Mouse (Mus musculus): ENCODE measurements around the gene Taf3. TPM values are rescaled to one million over a fixed set of nuclear protein-coding genes. Genes with fewer than 3 reads are reported as not detected.

The Taf3 gene
- polyA plus RNA-seq, 1 experiment from 2014 or later, result 13.6 TPM

DNA sequence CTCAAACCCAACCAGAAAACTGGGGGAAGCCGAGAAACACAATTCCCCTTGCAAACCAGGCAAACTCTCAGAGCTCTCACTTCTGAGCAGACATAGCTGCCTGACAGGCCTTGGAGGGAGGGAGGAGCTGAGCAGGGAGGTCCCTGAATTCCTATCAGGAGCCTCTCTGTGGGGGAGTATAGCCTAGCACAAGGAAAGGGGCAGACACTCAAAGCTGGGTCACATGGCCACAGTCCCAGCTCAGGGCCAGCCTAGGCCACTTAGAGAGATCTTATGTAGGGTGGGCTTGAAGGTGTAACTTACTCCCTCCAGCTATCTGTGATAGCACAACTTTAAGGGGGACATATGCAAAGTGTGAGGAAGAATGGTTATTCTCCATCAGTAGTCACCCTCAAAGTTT is 112.4 kb downstream of the Taf3 start:
- Histone ChIP-seq H3K4me3 (no peak overlapping the region), H3K4me1 (replicated peaks) (peaks cover 10% of the 10 kb centered on the region), H3K9me3 (no peaks in the 10 kb centered on the region), H3K27ac (no peak overlapping the region), H3K27me3 (ENCODE audit: insufficient read depth, poor library complexity, severe bottlenecking) (no peaks in the 10 kb centered on the region), H3K36me3 (peaks cover 12% of the 10 kb centered on the region)
- DNase-seq (ENCODE audit: low spot score), result peak; percentile 14
- 0% methylated on average over 1 of the region's 1 CpGs for WGBS

DNA sequence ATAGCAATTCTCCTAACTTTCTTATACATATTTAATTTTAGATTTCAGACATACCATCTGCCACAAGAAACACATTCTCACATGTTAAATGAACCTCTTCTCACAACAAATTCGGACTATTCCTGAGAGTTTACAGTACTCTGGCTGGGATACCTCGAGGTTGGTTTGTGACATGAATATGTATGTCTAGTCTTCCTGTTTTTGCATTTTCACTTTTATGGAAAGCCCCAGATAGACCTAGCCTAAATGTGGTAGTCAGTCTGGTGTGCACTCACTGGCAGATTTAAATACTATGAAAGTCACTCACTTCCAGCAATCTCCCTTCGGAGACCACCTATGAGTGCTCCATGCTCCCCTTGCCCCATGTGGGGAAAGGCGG is 121.5 kb downstream of the Taf3 start:
- Histone ChIP-seq H3K9me3 (no peaks in the 10 kb centered on the region), H3K27ac (no peak overlapping the region), H3K36me3 (peaks cover 23% of the 10 kb centered on the region), H3K27me3 (ENCODE audit: insufficient read depth, poor library complexity, severe bottlenecking) (no peaks in the 10 kb centered on the region), H3K4me3 (no peak overlapping the region), H3K4me1 (replicated peaks) (peaks cover 10% of the 10 kb centered on the region; the same call in 1 of the 2 replicates)
- no peak for DNase-seq (ENCODE audit: low spot score)
- WGBS, result 78% methylated on average over 4 of the region's 4 CpGs

DNA sequence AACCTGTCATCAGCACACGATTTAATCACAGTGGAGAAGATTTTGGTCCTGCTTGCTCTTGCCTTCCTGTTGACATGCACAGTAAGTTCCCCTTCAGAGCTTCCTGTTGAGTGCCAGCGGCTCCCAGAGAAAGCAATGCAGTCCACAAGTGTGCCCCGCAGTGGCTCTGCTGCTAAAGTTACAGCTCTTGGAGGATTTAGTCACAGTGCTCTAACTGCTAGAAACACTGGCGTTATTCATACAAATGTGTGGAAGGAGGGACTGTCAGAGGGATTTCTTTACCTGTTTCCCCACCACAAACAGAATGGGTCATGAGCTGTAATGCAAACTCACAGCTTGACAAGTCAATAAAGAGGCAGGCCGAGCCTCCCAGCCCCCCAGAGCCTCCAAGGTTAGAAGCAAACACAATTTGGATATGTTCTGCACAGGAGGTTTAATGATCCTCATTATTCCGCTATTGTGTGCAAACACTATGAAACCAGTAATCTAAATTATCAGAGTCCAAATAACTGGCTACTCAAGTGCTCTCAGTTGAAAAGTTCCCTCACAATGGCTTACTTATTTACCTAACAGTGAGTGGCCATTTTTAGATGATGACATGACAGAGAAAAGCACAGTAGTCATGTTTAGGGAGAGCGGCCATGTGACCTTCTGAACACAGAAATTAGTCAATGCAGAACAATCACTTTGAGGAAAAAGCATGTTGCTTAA is 122.0 kb downstream of the Taf3 start:
- no peak for DNase-seq (ENCODE audit: low spot score)
- Histone ChIP-seq H3K27ac (no peak overlapping the region), H3K9me3 (no peaks in the 10 kb centered on the region), H3K27me3 (ENCODE audit: insufficient read depth, poor library complexity, severe bottlenecking) (no peaks in the 10 kb centered on the region), H3K4me3 (no peak overlapping the region), H3K36me3 (peaks cover 25% of the 10 kb centered on the region), H3K4me1 (replicated peaks) (peaks cover 10% of the 10 kb centered on the region; the same call in 1 of the 2 replicates)
- whole genome bisulfite sequencing, result 56% methylated on average over 7 of the region's 7 CpGs

DNA sequence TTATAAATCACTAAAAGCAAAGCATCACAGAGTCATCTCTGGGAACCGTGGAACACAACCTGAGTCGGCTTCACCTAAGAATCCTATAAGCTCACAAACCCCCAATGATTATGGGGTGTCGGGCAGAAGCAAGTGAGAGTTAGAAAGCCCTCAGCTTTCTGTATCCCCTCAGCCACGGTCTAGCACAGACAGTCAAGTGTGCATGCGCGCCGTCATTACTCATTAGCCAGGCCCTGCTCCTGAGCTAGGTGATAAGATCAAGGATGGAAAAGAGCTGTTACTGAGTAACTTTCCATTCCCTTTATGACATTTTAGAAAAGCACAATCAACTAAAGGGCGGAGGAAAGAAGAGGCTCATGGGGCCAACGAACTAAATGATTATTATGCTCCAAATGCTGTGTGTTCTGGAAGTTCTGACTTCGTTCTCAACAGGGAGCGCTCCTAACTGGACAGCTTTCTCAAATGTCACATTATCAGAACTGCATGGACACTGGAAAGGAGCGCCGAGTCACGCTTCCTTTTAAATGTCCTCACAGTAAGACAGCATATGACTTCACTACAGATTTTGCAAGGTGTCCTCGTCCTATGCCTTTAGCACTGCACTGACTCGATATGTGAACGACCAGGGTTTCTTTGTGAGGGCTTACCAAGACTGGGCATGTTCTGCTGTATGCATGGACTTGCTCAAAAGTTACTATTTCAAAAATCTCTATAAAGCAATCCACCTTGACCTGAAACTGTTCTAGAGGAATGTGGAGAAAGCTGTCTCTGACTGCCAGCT is 129.5 kb downstream of the Taf3 start:
- DNase-seq (ENCODE audit: low spot score), result no peak
- Histone ChIP-seq H3K27ac (no peak overlapping the region), H3K9me3 (no peaks in the 10 kb centered on the region), H3K36me3 (peaks cover 48% of the 10 kb centered on the region), H3K4me3 (no peak overlapping the region), H3K4me1 (replicated peaks) (no peaks in the 10 kb centered on the region), H3K27me3 (ENCODE audit: insufficient read depth, poor library complexity, severe bottlenecking) (no peaks in the 10 kb centered on the region)
- WGBS, result 93% methylated on average over 17 of the region's 17 CpGs

DNA sequence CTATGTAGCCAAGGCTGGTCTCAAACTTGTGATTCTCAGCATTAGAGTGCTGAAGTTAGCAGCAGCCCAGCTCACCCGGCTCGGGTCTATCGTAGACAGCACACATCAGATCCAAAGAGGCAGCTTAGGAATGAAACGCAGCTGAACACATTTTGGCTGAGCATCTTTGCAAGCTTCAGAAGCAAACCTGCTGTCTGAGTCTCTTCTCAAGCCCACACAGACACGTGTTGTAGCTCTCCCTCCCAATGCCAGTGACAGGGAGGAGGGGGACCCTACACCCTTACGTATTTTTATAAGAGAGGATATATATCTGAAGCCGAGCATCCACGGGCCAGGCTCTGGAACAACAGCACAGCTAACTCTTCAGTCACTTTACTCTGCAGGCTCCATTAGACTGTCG is 130.8 kb downstream of the Taf3 start:
- peaks cover 37% of the 10 kb centered on the region for H3K36me3 ChIP-seq
- no peak overlapping the region for H3K4me3 ChIP-seq
- no peaks in the 10 kb centered on the region for H3K27me3 ChIP-seq (ENCODE audit: insufficient read depth, poor library complexity, severe bottlenecking)
- H3K9me3 ChIP-seq, result no peaks in the 10 kb centered on the region
- no peak for DNase-seq (ENCODE audit: low spot score)
- no peaks in the 10 kb centered on the region for H3K4me1 ChIP-seq (replicated peaks)
- WGBS, result 92% methylated on average over 9 of the region's 9 CpGs
- no peak overlapping the region for H3K27ac ChIP-seq

DNA sequence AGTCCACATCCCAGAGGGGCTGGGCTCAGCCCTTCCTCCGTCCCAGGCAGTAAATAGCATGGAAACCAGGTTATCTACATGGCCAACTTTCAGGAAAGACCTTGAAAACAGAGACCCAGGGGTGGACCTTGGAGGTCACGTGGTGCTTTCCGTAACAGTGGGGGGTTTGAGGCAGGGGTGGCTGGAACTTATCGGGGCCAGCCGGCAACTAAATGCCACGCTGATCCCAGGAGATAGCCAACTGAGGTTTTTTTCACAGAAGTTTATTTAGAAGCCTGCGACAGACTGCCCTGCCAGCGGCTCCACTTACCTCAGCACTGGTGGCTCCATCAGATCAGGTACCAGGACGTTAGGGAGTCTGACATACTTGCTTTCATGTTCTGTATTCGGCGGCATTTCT is 142.4 kb downstream of the Taf3 start:
- DNase-seq (ENCODE audit: low spot score), result peak; percentile 12
- Histone ChIP-seq H3K4me3 (peak overlapping the region; percentile 30), H3K4me1 (replicated peaks) (peaks cover 6% of the 10 kb centered on the region), H3K9me3 (no peaks in the 10 kb centered on the region), H3K27me3 (ENCODE audit: insufficient read depth, poor library complexity, severe bottlenecking) (peaks cover 22% of the 10 kb centered on the region), H3K27ac (no peak overlapping the region), H3K36me3 (no peaks in the 10 kb centered on the region)
- WGBS, result 8% methylated on average over 11 of the region's 11 CpGs

DNA sequence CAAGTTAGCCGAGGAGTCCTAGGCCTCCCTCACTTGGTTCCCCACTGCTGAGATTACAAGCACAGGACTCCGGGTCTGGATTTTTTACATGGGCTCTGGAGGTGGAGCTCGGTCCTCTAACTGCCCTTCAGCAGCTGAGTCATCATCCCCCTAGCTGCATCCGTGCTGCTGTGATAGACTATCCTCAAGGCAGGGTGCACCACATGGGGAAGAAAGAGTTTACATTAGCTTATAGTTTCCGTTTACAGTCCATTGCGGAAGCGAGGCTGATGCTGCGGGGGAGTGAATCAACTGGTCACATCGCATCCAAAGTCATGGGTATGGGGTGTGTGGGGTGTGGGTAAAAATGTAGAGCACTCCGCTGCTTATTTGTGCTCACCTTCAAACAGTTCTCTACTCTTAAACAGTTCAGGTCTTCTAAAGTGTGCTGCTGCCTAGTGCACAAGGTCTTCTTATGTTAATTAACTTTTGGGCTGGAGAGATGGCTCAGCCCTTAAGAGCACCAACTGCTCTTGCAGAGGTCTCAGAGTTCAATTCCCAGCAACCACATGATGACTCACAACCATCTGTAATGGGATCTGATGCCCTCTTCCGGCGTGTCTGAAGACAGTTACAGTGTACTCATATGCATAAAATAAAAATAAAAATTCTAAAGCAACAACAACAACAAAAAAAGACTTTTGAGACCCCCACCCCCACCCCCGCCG is 144.4 kb downstream of the Taf3 start:
- H3K4me3 ChIP-seq, result no peak overlapping the region
- peaks cover 39% of the 10 kb centered on the region for H3K27me3 ChIP-seq (ENCODE audit: insufficient read depth, poor library complexity, severe bottlenecking)
- DNase-seq (ENCODE audit: low spot score), result no peak
- H3K9me3 ChIP-seq, result no peaks in the 10 kb centered on the region
- H3K27ac ChIP-seq, result no peak overlapping the region
- 64% methylated on average over 14 of the region's 14 CpGs for WGBS
- H3K4me1 ChIP-seq (replicated peaks), result peaks cover 6% of the 10 kb centered on the region
- H3K36me3 ChIP-seq, result no peaks in the 10 kb centered on the region

DNA sequence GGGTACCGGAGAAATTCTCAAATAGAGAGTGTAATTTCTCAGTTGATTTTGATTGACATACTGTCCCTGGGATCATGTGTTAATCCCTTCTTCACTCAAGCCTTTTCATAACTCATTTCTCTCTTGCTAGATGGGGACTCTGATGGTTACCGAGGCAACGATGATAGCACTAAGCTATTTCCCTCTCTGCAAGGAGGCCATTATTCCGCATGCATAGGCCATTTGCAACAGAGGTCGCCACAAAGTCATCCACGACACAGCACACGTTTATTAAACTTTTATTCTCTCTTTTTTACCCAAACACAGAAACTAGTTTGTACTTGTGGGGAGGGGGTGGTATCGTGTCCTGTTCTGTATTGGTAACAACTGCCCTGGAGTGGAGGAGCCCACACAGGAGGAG is 150.6 kb downstream of the Taf3 start:
- H3K36me3 ChIP-seq, result no peaks in the 10 kb centered on the region
- no peak overlapping the region for H3K27ac ChIP-seq
- no peak for DNase-seq (ENCODE audit: low spot score)
- WGBS, result 5% methylated on average over 8 of the region's 8 CpGs
- no peaks in the 10 kb centered on the region for H3K9me3 ChIP-seq
- H3K27me3 ChIP-seq (ENCODE audit: insufficient read depth, poor library complexity, severe bottlenecking), result peaks cover 88% of the 10 kb centered on the region
- H3K4me1 ChIP-seq (replicated peaks), result peaks cover 36% of the 10 kb centered on the region
- no peak overlapping the region for H3K4me3 ChIP-seq

DNA sequence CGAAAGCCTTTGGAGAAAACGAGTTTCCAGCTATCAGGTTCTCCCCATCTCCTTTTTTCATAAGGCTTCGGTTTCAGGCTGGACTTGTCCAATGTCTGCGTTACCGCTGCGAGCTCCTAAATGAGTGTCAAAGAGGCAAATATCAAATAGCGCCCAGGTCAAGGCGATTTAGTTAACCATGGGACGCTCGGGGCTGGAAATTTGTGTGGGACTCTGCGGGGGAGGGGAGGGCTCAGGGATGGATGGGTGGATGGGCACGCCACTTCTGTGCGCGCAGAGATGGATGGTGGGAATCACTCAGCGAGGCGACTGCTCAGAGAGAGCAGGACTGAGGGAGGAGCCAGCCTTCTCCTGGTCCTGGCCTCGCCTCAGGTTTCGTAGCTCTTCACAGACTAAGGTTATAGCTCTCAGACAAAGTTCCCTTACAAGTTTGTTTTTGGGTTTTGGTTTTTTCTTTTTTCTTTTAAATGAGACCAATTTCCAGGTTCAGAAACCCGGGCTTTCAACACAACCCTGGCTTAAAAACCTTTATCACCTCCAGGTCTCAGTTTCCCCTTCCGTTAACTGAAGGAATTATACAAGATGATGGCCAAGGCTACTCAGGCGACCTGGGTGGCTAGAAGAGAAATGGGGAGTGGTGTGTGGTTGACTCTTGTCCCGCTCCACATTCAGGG is 152.2 kb downstream of the Taf3 start:
- DNase-seq (ENCODE audit: low spot score), result peak; percentile 48
- Histone ChIP-seq H3K9me3 (no peaks in the 10 kb centered on the region), H3K27ac (no peak overlapping the region), H3K4me3 (peak overlapping the region; percentile 23), H3K27me3 (ENCODE audit: insufficient read depth, poor library complexity, severe bottlenecking) (peaks cover 94% of the 10 kb centered on the region), H3K4me1 (replicated peaks) (peaks cover 36% of the 10 kb centered on the region), H3K36me3 (no peaks in the 10 kb centered on the region)
- WGBS, result under 1% methylated on average over 22 of the region's 22 CpGs

DNA sequence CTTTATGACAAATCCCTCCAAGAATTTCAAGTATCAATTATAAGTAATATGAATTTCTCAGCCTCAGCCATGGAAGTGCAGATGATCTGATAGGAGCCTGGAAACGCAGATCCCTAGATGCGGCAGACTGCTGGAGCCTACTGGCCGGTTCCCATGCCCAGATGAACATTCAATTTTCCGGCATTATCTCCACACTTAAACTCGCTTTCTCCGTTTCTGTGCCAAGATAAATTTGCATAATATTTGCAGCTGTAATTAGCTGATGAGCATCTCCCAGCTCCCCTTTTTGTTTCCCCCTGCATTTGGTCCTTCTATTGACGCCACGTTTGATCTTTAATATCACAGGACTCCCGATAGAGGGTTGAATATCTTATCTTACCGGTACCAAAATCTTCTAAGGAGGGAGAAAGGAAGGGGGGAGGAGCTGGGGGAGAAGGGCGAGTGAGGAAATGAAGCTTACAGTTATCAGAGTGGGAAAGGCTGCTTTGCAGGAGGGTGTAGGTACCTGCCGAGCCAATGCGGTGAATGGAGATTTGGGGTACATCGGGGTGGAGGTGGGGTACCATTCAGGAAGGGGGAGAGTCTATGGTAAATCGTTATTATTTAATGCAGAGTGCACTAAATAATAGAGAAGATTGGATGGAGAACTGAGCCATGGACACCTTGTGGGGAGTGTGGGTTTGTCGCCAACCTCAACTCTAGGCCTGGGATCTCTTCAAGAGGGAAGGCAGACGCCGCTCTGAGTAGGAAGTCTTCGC is 153.4 kb downstream of the Taf3 start:
- H3K4me1 ChIP-seq (replicated peaks), result peaks cover 36% of the 10 kb centered on the region
- H3K9me3 ChIP-seq, result peaks cover 2% of the 10 kb centered on the region; the same call in 1 of the 2 replicates
- no peaks in the 10 kb centered on the region for H3K36me3 ChIP-seq
- under 1% methylated on average over 19 of the region's 19 CpGs for whole genome bisulfite sequencing
- no peak overlapping the region for H3K27ac ChIP-seq
- H3K27me3 ChIP-seq (ENCODE audit: insufficient read depth, poor library complexity, severe bottlenecking), result peaks cover 97% of the 10 kb centered on the region
- H3K4me3 ChIP-seq, result no peak overlapping the region
- DNase-seq (ENCODE audit: low spot score), result no peak

DNA sequence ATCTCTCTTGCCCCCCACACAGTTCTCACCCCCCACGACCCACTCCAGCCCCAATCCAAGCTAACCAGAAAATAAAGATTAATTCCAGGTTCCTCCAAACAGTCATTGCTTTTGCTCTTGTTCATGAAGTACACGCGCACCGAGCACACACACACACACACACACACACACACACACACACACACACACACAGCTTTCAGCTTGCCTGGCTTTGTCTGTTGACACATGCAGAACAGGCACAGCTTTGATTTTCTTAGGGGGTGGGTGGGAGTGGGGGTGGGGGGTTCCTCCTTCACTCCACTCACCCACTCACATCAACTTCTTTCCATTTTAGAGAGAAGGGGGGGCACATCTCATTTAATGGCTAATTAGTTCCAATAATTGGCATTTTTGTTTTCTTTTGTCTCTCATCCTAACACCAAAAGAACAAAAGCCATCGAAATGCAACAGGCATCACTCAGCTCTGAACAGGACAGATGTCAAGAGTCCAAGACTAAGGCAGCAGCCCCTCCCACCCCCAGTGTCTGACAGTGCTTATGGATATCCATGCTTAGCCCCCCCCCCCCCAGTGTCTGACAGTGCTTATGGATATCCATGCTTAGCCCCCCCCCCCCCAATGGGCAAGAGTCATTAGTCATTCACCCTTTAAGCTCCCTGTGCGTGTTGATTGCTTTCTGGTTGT is 155.0 kb downstream of the Taf3 start:
- Histone ChIP-seq H3K4me3 (no peak overlapping the region), H3K4me1 (replicated peaks) (peaks cover 44% of the 10 kb centered on the region), H3K36me3 (no peaks in the 10 kb centered on the region), H3K9me3 (peaks cover 3% of the 10 kb centered on the region; the same call in 1 of the 2 replicates), H3K27me3 (ENCODE audit: insufficient read depth, poor library complexity, severe bottlenecking) (peaks cover 97% of the 10 kb centered on the region), H3K27ac (no peak overlapping the region)
- peak; percentile 57 for DNase-seq (ENCODE audit: low spot score)
- WGBS, result under 1% methylated on average over 6 of the region's 6 CpGs

Data from hindbrain, embryonic 10.5 days (tissue).